Mouse (Mus musculus): Measurements from ENCODE around the gene Pgap2.

Gene Pgap2

DNA sequence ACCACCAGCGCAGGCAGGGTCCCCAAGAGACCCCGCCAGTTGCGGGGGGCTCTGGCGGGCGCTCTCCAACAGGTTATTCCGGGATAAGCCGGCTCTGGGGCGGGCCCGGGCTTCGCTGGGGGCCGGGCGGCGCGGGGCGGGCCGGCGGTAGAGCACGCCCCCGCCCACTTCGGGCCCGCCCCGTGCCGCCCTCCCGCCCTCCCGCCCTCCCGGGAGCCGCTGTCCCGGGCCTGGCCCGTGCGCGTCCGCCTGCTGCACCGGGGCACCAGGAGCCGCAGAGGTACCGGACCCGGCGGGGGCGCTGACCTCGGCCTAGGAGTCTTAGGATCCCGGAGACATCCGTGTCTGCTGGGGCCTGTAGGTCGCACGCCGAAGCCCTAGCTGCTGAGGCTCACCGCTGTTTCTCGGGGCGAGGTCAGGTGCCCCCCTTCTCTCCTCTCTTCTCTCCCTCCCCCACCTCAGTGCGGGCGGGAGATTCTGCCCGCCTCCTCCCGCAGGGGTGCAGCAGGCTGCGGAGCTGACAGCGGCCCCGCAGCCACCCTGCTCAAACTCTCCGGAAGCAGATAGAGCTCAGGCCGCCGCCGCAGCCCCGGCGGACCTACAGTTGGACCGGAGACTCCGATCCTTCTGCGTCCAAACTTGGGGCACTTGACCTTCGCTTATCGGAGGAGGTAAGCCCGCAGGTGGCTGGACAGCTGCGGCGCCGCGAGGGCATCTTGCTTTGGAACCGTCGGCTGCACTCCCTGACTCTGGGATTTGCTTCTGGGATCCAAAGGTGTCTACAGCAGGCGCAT, 57.8 kb downstream of the Pgap2 start, which contains the start of gene Stim1:
Gene Stim1 (plus strand): TSS at position 206 of the 794 bp plus-strand sequence.
- no peak for DNase-seq

DNA sequence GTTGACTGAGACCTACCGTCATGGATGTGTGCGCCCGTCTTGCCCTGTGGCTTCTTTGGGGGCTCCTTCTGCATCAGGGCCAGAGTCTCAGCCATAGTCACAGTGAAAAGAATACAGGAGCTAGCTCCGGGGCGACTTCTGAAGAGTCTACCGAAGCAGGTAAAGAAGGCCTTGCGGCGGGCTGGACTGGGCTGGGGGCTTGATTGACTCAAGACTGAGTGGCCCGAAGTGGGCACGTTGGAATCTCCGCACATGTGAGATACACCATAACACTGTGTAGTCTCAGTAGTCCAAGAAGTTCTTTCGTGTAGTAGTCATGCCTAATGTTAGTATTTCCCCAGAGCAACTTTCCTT, 58.4 kb downstream of the Pgap2 start:
- DNase-seq, result no peak

DNA sequence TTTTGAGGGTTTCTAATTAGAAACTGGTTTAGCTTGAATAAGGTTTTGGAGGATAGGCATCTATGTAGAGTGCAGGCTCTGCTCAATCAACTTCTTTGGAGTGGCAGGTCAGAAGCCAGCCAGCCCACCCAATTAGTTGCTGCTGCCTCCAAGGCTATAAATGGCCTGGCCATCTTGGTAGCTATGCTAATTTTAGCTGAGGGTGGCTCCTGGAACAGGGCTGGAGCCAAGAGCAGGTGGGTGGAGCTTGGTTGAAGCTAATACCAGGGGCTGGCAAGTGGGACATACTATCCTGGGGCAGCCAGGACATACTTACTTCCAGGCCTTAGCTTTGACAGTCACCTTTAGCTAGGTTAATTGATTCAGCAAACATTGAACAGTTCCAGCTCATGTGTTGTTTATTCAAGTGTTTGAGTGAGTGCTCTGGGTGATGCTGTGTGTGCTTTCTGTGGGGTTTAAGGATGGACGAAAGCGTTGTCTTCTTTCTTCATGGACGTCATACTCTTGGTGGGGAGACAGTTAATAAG, 62.5 kb downstream of the Pgap2 start:
- DNase-seq, result no peak

DNA sequence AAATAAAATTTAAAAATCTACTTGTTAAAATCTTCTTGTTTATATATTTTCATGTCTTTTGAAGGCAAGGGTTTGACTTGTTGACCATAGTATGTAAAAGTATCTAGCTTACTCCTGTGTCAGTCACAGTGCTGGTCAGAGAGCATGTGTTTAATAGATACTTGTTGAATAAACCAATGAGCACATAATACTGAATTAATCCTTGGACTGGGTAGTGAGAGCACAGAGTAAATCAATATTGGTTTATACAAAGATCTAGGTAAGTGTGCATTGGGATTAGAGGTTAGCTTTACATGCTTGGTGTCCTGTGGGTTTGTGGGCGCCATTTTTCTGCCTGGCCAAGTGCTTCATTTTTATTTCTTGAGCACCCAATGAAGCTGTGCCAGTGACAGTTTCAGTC, 71.4 kb downstream of the Pgap2 start:
- DNase-seq, result no peak

DNA sequence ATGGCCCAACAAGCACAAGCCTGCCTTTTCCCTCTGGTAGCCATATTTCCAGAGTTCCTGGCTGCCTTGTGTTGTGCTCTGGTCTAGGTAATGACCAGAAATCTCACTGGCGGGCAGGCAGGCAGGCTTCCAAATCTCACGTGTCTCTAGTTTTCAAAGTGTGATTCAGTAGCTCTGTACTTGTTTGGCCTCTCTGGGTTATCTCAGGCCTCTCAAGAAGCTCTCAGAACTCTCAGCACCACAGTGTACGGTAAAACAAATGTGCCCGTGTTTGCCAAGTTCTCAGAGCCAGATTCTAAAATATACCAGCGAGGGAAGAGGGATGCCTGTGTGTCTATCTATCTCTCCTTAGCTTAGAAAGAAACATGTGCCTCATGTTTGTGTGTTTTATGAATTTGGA, 72.3 kb downstream of the Pgap2 start:
- DNase-seq, result no peak
